Mouse (Mus musculus) neural tube, embryonic 11.5 days (tissue): ENCODE data around the gene Gli3. TPM values are rescaled to one million over a fixed set of nuclear protein-coding genes. Genes with fewer than 3 reads are reported as not detected.

Experiments used
- ATAC-seq: fragments of 200-750 bp; cut with Nextera tagmentation; 2 replicates; pipeline ENCODE4 v1.8.0; 2017; ENCODE audit warnings: moderate number of reproducible peaks, mild to moderate bottlenecking, moderate TSS enrichment, moderate library complexity; ENCODE audit not compliant: insufficient read depth, low FRiP score, low TSS enrichment
- DNase-seq: peaks from one replicate; pipeline ENCODE4 v3.0.0-alpha.2; 2015; ENCODE audit warnings: low spot score
- H3K27ac ChIP-seq: fragments of 300-500 bp; sonication (generic); 2 replicates; pipeline ENCODE4 v1.5.1; 2014; ENCODE audit warnings: low read depth, mild to moderate bottlenecking, low read length
- H3K27me3 ChIP-seq: fragments of 300-500 bp; sonication (generic); 2 replicates; pipeline ENCODE4 v1.6.1; 2014; ENCODE audit warnings: mild to moderate bottlenecking, low read length, mixed read lengths; ENCODE audit not compliant: control insufficient read depth, insufficient read depth
- H3K36me3 ChIP-seq: fragments of 300-500 bp; sonication (generic); 2 replicates; pipeline ENCODE4 v1.6.1; 2014; ENCODE audit warnings: mild to moderate bottlenecking, low read length, moderate library complexity, mixed read lengths; ENCODE audit not compliant: control insufficient read depth, insufficient read depth
- H3K4me1 ChIP-seq: fragments of 300-500 bp; sonication (generic); 2 replicates; pipeline ENCODE4 v1.6.1; 2014; ENCODE audit warnings: low read length, mixed read lengths; ENCODE audit not compliant: control insufficient read depth, insufficient read depth
- H3K4me2 ChIP-seq: fragments of 300-500 bp; sonication (generic); 2 replicates; pipeline ENCODE4 v1.6.1; 2014; ENCODE audit warnings: low read depth, mild to moderate bottlenecking, moderate library complexity
- H3K4me3 ChIP-seq: fragments of 300-500 bp; sonication (generic); 2 replicates; pipeline ENCODE4 v1.5.1; 2014; ENCODE audit warnings: low read depth, low read length
- H3K9ac ChIP-seq: fragments of 300-500 bp; sonication (generic); 2 replicates; pipeline ENCODE4 v1.6.1; 2014; ENCODE audit warnings: mild to moderate bottlenecking, low read length
- H3K9me3 ChIP-seq: fragments of 300-500 bp; sonication (generic); 2 replicates; pipeline ENCODE4 v1.6.1; 2016; ENCODE audit warnings: low read length; ENCODE audit not compliant: control insufficient read depth
- WGBS: fragments of 180-500 bp; shearing (Covaris S2); extraction: QIAGEN DNeasy Blood & Tissue Kit; methylation state at CpG from one replicate; pipeline ENCODE4 v1.1.7; 2014; 5-methylcytosine and 5-hydroxymethylcytosine counted together
- polyA plus RNA-seq: library from polyadenylated mRNA; unstranded; fragments of >200 nt; fragmentation: Nextera tagmentation; extraction: Ambion mirVana; gene quantifications from 2 replicates; pipeline ENCODE4 v1.2.1, GENCODE M21; 2014

The Gli3 gene
- polyA plus RNA-seq, 1 experiment from 2014 or later = 32.3 TPM

DNA sequence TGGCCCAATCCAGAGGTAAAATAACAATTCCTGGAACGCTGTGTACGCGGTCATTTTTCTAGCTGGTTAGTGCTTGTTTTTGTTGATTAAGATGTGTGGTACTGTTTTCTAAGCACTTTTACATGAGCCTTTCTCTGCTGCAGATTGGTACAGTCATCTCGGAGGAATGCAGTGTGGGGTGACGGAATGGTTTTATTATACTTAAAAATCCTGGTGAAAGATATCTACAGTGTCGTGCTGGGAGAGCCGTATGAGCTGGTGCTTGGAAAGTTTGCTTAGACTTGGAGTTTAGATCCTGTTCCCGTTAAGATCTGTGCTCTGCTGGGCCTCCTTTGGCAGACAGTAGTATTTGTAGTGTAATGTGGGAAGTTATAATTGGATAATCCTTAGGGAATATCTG, 51.0 kb downstream of the Gli3 start:
- DNase-seq (no peak), ATAC-seq (no peak)
- no peaks in the 10 kb centered on the region for H3K27me3 ChIP-seq
- H3K4me3 ChIP-seq = no peak overlapping the region
- no peaks in the 10 kb centered on the region for H3K36me3 ChIP-seq
- no peak overlapping the region for H3K9ac ChIP-seq
- H3K4me1 ChIP-seq = no peaks in the 10 kb centered on the region
- H3K27ac ChIP-seq = no peak overlapping the region
- H3K9me3 ChIP-seq = no peaks in the 10 kb centered on the region
- 89% methylated on average over 8 of the region's 8 CpGs for WGBS
- no peak overlapping the region for H3K4me2 ChIP-seq

DNA sequence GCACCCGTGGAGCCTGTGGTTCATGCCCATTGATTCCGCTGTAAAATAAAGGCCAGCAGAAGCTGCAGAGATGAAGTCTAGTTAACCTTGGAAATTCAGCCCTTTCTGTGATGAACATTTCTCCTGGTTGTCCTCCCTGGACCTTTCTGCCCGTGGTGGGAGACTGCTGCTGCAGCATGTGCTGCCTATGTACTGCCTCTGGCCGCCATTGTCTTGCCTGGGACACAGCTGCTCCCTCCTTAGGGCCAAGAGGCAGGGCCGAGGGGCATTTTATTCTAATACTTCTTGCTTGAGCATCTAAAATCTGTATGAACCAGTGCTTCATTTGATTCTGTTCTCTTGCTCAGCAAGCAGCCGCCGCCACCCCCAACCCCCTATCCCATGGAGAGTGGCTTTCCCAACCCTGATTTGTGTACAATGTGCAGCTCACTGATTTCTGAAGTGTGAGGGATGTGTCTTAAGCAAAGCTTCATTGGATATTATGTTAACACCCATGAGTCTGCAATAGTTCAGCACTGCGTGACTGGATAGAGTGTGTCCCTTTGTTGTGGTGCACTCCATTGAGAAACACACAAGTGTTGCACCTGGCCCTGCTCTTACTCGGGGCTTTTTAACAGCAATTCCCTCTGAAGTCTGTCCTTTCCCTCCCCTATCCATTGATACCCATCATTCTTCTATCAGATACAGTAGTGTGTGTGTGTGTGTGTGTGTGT, 54.2 kb downstream of the Gli3 start:
- H3K4me2 ChIP-seq = no peak overlapping the region
- no peaks in the 10 kb centered on the region for H3K4me1 ChIP-seq
- H3K4me3 ChIP-seq = no peak overlapping the region
- ATAC-seq (peak; percentile 63; the same call in 1 of the 2 replicates), DNase-seq (no peak)
- no peak overlapping the region for H3K9ac ChIP-seq
- H3K36me3 ChIP-seq = no peaks in the 10 kb centered on the region
- no peaks in the 10 kb centered on the region for H3K9me3 ChIP-seq
- no peaks in the 10 kb centered on the region for H3K27me3 ChIP-seq
- no peak overlapping the region for H3K27ac ChIP-seq
- 80% methylated on average over 9 of the region's 9 CpGs for WGBS

DNA sequence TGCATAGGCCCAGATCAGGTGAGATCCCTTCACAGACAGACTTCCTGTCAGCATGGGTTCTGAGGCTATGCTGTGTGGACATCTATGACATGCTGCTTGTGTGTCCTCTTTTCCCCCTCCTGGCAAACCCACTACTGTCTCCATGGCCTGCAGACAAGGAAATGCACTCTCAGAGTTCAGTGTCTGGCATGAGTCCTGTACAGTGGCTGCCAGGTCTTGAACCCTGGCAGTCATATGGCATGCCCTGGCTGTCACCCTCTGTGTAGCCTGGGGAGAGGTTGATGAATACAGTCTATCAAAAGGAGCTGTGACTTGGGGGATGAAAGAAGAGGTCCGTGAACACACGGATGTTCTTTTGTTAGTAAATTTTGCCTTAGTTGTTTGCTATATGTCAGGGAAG, 57.3 kb downstream of the Gli3 start:
- Histone ChIP-seq H3K27me3 (no peaks in the 10 kb centered on the region), H3K27ac (no peak overlapping the region), H3K4me3 (no peak overlapping the region), H3K9me3 (no peaks in the 10 kb centered on the region), H3K4me2 (no peak overlapping the region), H3K4me1 (no peaks in the 10 kb centered on the region), H3K9ac (no peak overlapping the region), H3K36me3 (no peaks in the 10 kb centered on the region)
- WGBS = 68% methylated on average over 2 of the region's 2 CpGs
- DNase-seq (no peak), ATAC-seq (no peak)

DNA sequence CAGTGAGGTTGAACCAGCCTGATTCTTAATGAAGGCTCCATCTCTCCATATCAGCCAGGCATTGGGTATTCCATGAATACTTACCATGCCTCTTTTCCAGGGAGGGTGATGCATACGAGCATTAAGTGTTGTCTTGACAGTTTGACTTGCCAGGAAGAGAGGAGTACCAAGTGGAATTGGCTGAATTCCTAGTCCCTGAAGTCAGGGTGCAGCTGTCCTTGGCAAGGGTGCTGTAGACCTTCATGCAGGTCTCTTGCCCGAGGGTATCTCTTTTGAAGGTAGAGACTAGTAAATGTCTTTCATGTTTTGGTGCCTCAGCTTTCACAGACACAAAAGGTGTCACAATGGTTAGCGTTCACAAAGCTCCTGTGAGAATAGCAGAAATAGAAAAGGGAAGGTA, 59.1 kb downstream of the Gli3 start:
- ATAC-seq (no peak), DNase-seq (no peak)
- Histone ChIP-seq H3K36me3 (no peaks in the 10 kb centered on the region), H3K9me3 (no peaks in the 10 kb centered on the region), H3K27ac (no peak overlapping the region), H3K27me3 (no peaks in the 10 kb centered on the region), H3K4me3 (no peak overlapping the region), H3K4me2 (no peak overlapping the region), H3K9ac (no peak overlapping the region), H3K4me1 (no peaks in the 10 kb centered on the region)
- WGBS = 89% methylated on average over 3 of the region's 3 CpGs

DNA sequence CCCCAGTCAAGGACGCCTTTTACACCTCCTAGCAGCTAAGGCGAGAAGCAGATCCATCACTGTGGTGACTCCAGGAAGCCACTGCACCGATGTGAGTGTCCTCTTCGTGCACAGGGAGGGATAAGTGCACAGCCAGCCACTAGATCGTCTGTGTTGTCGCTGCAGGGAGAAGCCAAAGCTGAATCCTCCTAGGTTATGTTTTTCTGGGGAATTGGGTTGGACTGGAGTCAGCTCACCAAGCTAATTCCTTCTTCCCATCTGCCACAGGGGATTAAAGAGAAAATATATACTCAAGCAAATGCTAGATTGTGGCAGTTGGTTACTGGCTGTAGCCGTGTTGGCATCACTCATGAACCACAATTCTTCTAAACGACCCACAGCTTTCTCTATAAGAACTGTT, 61.2 kb downstream of the Gli3 start:
- ATAC-seq (no peak), DNase-seq (no peak)
- Histone ChIP-seq H3K36me3 (no peaks in the 10 kb centered on the region), H3K9ac (no peak overlapping the region), H3K4me2 (no peak overlapping the region), H3K27ac (no peak overlapping the region), H3K9me3 (no peaks in the 10 kb centered on the region), H3K4me3 (no peak overlapping the region), H3K27me3 (no peaks in the 10 kb centered on the region), H3K4me1 (no peaks in the 10 kb centered on the region)
- WGBS = 91% methylated on average over 8 of the region's 8 CpGs

DNA sequence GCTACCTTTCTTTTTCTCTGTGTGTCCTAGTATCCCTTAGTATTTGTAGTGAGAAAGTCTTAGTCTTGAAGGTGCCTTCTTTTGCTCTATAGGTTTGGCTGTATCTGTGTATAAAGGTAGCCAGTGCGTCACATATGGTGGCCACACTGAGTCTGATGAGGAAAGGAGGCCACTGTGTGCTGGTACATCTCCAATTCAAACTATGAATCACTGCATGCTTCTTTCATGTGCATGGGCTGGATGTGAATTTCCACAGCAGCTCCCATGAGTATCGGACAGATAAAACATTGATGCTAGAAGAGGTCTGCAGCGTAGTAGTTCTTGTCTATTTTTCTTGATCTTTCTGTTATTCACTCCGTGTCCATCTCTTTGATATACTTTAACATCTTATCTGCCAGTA, 63.7 kb downstream of the Gli3 start:
- H3K9ac ChIP-seq = no peak overlapping the region
- DNase-seq = no peak
- no peaks in the 10 kb centered on the region for H3K27me3 ChIP-seq
- no peak overlapping the region for H3K4me3 ChIP-seq
- no peaks in the 10 kb centered on the region for H3K36me3 ChIP-seq
- 94% methylated on average over 4 of the region's 4 CpGs for WGBS
- no peak for ATAC-seq
- no peak overlapping the region for H3K27ac ChIP-seq
- no peak overlapping the region for H3K4me2 ChIP-seq
- H3K4me1 ChIP-seq = no peaks in the 10 kb centered on the region
- no peaks in the 10 kb centered on the region for H3K9me3 ChIP-seq

DNA sequence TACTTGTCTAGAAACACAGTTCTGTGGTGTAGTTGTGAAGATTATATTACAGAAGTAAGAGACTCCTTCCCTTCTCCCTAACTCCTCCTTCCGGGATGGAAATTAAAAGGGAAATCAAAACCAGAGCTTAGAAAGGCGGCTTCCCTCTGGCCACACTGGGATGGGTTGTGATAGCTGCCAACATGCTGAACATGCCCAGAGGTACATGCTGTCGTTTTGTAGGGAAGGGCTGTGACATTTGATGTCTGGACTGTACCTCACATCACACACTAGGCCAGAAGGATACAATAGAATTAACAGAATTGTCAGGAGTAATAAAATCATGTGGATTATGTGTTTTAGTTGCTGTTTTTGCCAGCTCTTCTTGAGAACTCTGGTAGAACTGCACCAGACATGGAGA, 68.5 kb downstream of the Gli3 start:
- no peak for ATAC-seq
- H3K9ac ChIP-seq = no peak overlapping the region
- no peak overlapping the region for H3K4me2 ChIP-seq
- H3K4me1 ChIP-seq = no peaks in the 10 kb centered on the region
- H3K27me3 ChIP-seq = no peaks in the 10 kb centered on the region
- DNase-seq = no peak
- no peaks in the 10 kb centered on the region for H3K9me3 ChIP-seq
- H3K4me3 ChIP-seq = no peak overlapping the region
- 82% methylated on average over 3 of the region's 3 CpGs for WGBS
- H3K36me3 ChIP-seq = no peaks in the 10 kb centered on the region
- H3K27ac ChIP-seq = no peak overlapping the region

DNA sequence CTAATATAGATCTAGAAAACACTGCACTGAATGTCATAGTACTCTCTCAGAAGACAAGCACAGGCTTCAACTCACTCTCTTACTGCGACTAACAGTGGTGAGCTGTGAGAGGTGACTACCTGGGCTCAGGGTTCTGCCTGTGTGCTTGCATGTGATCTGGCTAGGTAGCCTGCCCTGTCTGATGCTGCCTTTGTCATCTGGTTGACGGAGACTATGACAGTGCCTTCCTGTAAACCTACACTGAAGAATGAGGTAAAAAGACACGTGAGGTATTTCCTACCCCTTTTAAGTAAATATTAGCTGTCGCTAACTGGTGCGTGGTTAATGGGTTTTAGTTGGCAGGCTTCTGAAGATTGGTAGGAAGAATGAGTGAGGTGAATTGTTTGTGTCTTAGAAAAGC, 74.2 kb downstream of the Gli3 start:
- Histone ChIP-seq H3K36me3 (no peaks in the 10 kb centered on the region), H3K9me3 (no peaks in the 10 kb centered on the region), H3K27ac (no peak overlapping the region), H3K9ac (no peak overlapping the region), H3K27me3 (no peaks in the 10 kb centered on the region), H3K4me1 (peaks cover 18% of the 10 kb centered on the region; the same call in 1 of the 2 replicates), H3K4me3 (no peak overlapping the region), H3K4me2 (no peak overlapping the region)
- no peak for DNase-seq
- 67% methylated on average over 5 of the region's 5 CpGs for WGBS
- no peak for ATAC-seq

DNA sequence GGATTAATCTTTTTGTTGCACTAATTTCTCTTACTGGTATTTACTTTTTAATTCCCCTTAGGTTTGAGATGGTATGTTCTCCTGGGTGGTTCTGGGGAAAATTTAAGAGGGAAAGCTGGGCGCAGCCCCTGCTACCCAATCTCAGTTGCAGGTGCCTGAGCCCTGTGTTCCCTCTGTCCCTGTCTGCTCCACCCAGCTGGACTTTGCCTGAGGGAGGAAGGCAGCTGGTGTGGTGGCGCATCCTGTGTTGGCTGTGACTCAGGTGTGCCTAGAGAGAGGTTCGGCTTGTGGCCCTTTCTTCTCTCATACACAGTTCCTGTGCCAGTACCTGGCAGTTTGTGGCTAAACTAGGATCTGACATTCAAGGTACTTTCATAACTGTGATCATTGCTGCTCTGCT, 74.6 kb downstream of the Gli3 start:
- no peak overlapping the region for H3K4me3 ChIP-seq
- 81% methylated on average over 3 of the region's 3 CpGs for WGBS
- H3K9ac ChIP-seq = no peak overlapping the region
- DNase-seq = no peak
- H3K27ac ChIP-seq = no peak overlapping the region
- no peaks in the 10 kb centered on the region for H3K9me3 ChIP-seq
- no peaks in the 10 kb centered on the region for H3K27me3 ChIP-seq
- H3K4me2 ChIP-seq = no peak overlapping the region
- peaks cover 20% of the 10 kb centered on the region for H3K4me1 ChIP-seq
- H3K36me3 ChIP-seq = no peaks in the 10 kb centered on the region
- ATAC-seq = no peak
